Mouse (Mus musculus) limb, embryonic 14.5 days (tissue): ENCODE data around the gene Noxo1. TPM values are rescaled to one million over a fixed set of nuclear protein-coding genes. Genes with fewer than 3 reads are reported as not detected.

Experiments used
- ATAC-seq: fragments of 200-750 bp; cut with Nextera tagmentation; 2 replicates; pipeline ENCODE4 v1.8.0; 2017; ENCODE audit warnings: low read depth, moderate number of reproducible peaks, moderate TSS enrichment; ENCODE audit not compliant: low FRiP score
- DNase-seq: peaks from one replicate; pipeline ENCODE4 v3.0.0-alpha.2; 2015; ENCODE audit warnings: low spot score
- H3K27ac ChIP-seq: fragments of 300-500 bp; sonication (generic); replicated peaks from 2 replicates; pipeline ENCODE4 v1.5.1; 2014; ENCODE audit warnings: low read depth, mild to moderate bottlenecking, low read length, moderate library complexity, mixed read lengths
- H3K27me3 ChIP-seq: fragments of 300-500 bp; sonication (generic); 2 replicates; pipeline ENCODE4 v1.6.1; 2014; ENCODE audit warnings: low read length, mixed read lengths; ENCODE audit not compliant: control insufficient read depth, insufficient read depth
- H3K36me3 ChIP-seq: fragments of 300-500 bp; sonication (generic); 2 replicates; pipeline ENCODE4 v1.6.1; 2014; ENCODE audit warnings: mild to moderate bottlenecking, low read length, moderate library complexity, mixed read lengths; ENCODE audit not compliant: control insufficient read depth, insufficient read depth
- H3K4me1 ChIP-seq: fragments of 300-500 bp; sonication (generic); 2 replicates; pipeline ENCODE4 v1.6.1; 2014; ENCODE audit warnings: antibody characterized with exemption, low read length, mixed read lengths; ENCODE audit not compliant: control insufficient read depth, insufficient read depth
- H3K4me2 ChIP-seq: fragments of 300-500 bp; sonication (generic); replicated peaks from 2 replicates; pipeline ENCODE4 v1.6.1; 2014; ENCODE audit warnings: low read depth, mild to moderate bottlenecking, low read length, moderate library complexity; ENCODE audit not compliant: severe bottlenecking
- H3K4me3 ChIP-seq: fragments of 300-500 bp; sonication (generic); replicated peaks from 2 replicates; pipeline ENCODE4 v1.5.1; 2014; ENCODE audit warnings: low read length
- H3K9ac ChIP-seq: fragments of 300-500 bp; sonication (generic); 2 replicates; pipeline ENCODE4 v1.6.1; 2014; ENCODE audit warnings: mild to moderate bottlenecking, low read depth, low read length, moderate library complexity; ENCODE audit not compliant: severe bottlenecking
- H3K9me3 ChIP-seq: fragments of 300-500 bp; sonication (generic); 2 replicates; pipeline ENCODE4 v1.6.1; 2016; ENCODE audit warnings: low read length; ENCODE audit not compliant: control insufficient read depth
- POLR2A ChIP-seq: fragments of 200-500 bp; IDR thresholded peaks from 2 replicates; pipeline ENCODE4 v1.8.0; 2012; ENCODE audit warnings: inconsistent platforms, mild to moderate bottlenecking, moderate library complexity, borderline replicate concordance; ENCODE audit not compliant: insufficient read depth, insufficient read length; ENCODE audit errors: extremely low read depth
- WGBS: fragments of 180-500 bp; shearing (Covaris S2); extraction: QIAGEN DNeasy Blood & Tissue Kit; methylation state at CpG from one replicate; pipeline ENCODE4 v1.1.7; 2014; 5-methylcytosine and 5-hydroxymethylcytosine counted together
- polyA plus RNA-seq, 2 experiments: library from polyadenylated mRNA; depleted of rRNA in 1 of 2; stranded (reverse) in 1 of 2; unstranded in 1 of 2; fragments of >200 nt; fragmentation: Nextera tagmentation in 1 of 2; extraction: Ambion mirVana in 1 of 2; gene quantifications; 2 replicates each; pipeline versions ENCODE4 v1.2.1 to v1.2.3; 2012 to 2014

Gene Noxo1
- polyA plus RNA-seq, 2 experiments = 3.8 to 9.2 TPM

DNA sequence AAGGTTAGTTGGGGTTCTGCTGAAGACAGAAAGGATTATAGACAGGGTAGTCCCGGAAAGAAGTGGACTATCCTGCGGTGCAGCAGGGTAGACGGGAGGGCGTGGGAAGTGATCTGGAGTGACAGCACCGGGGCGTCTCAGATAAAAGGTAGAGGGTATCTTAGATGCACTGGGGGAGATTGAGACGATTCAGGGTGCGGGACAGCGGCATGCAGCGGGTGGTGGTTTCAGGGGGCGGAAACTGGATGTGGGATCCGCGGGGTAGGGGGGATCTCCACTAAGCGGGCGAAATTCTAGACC lies 27.8 kb downstream of the Noxo1 start:
- 1% methylated on average over 15 of the region's 15 CpGs for WGBS
- Histone ChIP-seq H3K4me2 (peak overlapping the region; percentile 79), H3K36me3 (peaks cover 17% of the 10 kb centered on the region), H3K27me3 (no peaks in the 10 kb centered on the region), H3K4me1 (peaks cover 19% of the 10 kb centered on the region), H3K9me3 (no peaks in the 10 kb centered on the region), H3K9ac (peak overlapping the region; percentile 85), H3K4me3 (peak overlapping the region; percentile 81), H3K27ac (peak overlapping the region; percentile 61; the same call in 1 of the 2 replicates)
- TF ChIP-seq POLR2A = no peak
- ATAC-seq = no peak
- DNase-seq = no peak

DNA sequence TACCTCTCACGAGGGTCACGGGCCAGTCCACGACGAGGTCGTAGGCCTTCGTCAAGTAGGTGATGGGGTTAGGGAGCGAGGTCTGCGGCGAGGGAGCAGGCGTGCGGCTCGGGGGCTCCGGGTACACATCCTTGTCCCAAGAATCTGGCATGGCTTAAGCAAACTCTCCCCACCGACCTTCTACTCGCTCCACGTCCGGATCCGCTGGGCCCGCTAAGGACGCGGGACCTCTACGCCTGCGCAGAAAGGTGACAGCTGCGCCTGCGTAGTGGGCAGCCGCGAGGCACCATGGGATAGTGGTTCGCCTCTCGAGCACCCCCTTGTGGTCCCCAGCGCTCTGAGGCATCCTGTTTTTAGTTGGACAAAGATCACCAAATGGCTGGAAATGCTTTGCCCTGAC lies 28.1 kb downstream of the Noxo1 start, which contains the start of gene Ndufb10:
Gene Ndufb10 (minus strand): TSS at position 295 of the 400 bp plus-strand sequence.
- Histone ChIP-seq H3K36me3 (peaks cover 17% of the 10 kb centered on the region), H3K9me3 (no peaks in the 10 kb centered on the region), H3K27me3 (no peaks in the 10 kb centered on the region), H3K4me2 (peak within 1 kb of the TSS; percentile 79), H3K27ac (peak within 1 kb of the TSS; percentile 61), H3K4me3 (peak within 1 kb of the TSS; percentile 81), H3K9ac (peak within 1 kb of the TSS; percentile 85), H3K4me1 (peaks cover 17% of the 10 kb centered on the region)
- TF ChIP-seq POLR2A = peak; percentile 62; the same call in 1 of the 2 replicates
- ATAC-seq (peak; percentile 56), DNase-seq (peak; percentile 97)
- 0% methylated on average over 28 of the region's 30 CpGs for WGBS

DNA sequence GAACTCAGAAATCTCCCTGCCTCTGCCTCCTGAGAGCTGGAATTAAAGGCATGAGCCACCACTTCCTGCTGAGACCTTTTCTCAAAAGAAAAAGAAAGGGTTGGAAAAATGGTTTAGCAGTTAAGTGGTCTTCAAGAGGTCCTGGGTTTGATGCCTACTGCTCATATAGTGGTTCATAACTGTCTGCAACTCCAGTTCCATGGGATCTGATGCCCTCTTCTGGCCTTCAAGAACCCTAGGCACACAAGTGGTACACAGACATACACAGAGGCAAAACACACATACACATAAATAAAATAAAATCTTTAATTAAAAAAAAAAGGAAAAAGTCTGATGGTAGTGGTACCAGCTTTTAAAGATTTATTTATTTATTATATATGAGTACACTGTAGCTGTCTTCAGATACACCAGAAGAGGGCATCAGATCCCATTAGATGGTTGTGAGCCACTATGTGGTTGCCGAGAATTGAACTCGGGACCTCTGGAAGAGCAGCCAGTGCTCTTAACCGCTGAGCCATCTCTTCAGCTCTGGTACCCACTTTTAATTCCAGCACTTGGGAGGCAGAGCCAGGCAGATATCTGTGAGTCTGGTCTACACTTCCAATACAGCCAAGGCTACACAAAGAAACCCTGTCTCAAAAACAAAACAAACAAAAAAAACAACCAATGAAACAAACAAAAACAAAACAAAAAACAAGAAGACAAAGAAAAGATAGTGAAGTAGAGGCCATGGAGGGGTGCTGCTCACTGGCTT lies 29.8 kb downstream of the Noxo1 start:
- Histone ChIP-seq H3K27me3 (no peaks in the 10 kb centered on the region), H3K4me3 (no peak overlapping the region), H3K4me1 (peaks cover 17% of the 10 kb centered on the region), H3K27ac (no peak overlapping the region), H3K36me3 (peaks cover 17% of the 10 kb centered on the region), H3K9me3 (no peaks in the 10 kb centered on the region), H3K4me2 (no peak overlapping the region), H3K9ac (no peak overlapping the region)
- no peak for TF ChIP-seq POLR2A
- WGBS = 75% methylated on average over 3 of the region's 3 CpGs
- no peak for DNase-seq
- no peak for ATAC-seq

DNA sequence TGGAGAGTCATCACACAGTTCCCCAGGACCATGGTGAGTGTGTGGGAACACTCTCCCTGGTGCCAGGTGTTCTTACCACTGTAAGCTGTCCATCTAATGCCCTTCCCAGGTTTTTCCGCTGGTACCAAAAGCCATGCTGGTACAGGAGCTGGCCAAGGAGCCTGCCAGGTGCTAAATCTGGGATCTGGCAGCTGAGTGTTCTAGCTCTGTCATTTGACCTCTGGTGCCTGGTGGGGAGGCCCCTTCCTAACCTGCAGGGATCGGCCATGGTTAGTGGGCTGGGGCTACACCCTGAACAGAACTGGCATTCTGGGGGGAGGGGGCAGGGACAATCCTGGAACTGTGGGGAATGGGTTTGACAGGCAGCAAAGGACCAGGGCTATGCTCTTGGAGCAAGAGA lies 31.6 kb downstream of the Noxo1 start, which contains the start of gene Rpl3l:
Gene Rpl3l (plus strand): TSS at position 203 of the 400 bp plus-strand sequence.
- DNase-seq = no peak
- Histone ChIP-seq H3K4me1 (peaks cover 6% of the 10 kb centered on the region), H3K27ac (no peak within 1 kb of the TSS), H3K4me2 (no peak within 1 kb of the TSS), H3K9ac (no peak within 1 kb of the TSS), H3K4me3 (no peak within 1 kb of the TSS), H3K36me3 (peaks cover under 1% of the 10 kb centered on the region; the same call in 1 of the 2 replicates), H3K27me3 (no peaks in the 10 kb centered on the region), H3K9me3 (no peaks in the 10 kb centered on the region)
- no peak for TF ChIP-seq POLR2A
- WGBS = 61% methylated on average over 2 of the region's 2 CpGs
- ATAC-seq = no peak

DNA sequence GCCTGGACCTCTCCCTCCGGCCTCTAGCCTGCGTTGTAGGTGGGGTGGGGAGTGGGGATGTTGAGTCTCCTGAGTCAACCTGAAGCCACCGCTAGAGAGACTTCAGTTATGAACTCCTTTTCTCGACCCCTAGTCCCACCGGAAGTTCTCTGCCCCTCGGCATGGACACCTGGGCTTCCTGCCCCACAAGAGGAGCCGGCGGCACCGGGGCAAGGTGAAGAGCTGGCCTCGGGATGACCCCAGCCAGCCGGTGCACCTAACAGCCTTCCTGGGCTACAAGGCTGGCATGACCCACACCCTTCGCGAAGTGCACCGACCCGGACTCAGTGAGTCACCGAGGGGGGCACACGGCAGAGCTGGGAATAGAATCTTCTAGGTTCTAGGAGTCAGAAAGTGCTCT lies 32.1 kb downstream of the Noxo1 start:
- Histone ChIP-seq H3K27me3 (no peaks in the 10 kb centered on the region), H3K4me1 (peaks cover 5% of the 10 kb centered on the region), H3K9ac (no peak overlapping the region), H3K9me3 (no peaks in the 10 kb centered on the region), H3K4me3 (no peak overlapping the region), H3K36me3 (no peaks in the 10 kb centered on the region), H3K4me2 (no peak overlapping the region), H3K27ac (no peak overlapping the region)
- 70% methylated on average over 17 of the region's 17 CpGs for WGBS
- no peak for ATAC-seq
- DNase-seq = no peak
- no peak for TF ChIP-seq POLR2A
